Mouse (Mus musculus): Measurements from ENCODE around the gene Zfp691.

- TF ChIP-seq EP300 (IDR thresholded peaks at IDR 0.05; ENCODE audit: low read depth) (no peak), CTCF (IDR thresholded peaks at IDR 0.05; ENCODE audit: low read depth) (no peak)
Measured at GRCm38 (mm10) chr4:119157891-119158290, 16.1 kb downstream of the Zfp691 start.

Measured in liver, postnatal 0 days (tissue).